8 mouse cellular contexts compared by ENCODE assay signal in the genomic region with DNA sequence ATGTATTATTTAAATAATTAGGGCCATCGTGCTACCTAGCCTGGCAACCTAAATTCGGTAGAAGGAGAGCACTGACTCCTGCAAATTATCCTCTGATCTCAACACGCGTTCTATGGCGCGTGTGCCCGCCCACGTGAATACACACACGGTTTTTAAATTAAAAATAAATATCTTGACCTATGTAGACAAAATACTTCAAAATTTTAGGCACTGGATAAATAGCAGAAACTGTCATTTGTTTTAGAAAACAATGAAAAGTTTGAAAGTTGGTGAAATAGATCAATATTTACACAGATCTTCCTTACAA. TPM values are rescaled to one million over a fixed set of nuclear protein-coding genes. Genes with fewer than 3 reads are reported as not detected.
DNase-seq lines count a peak whose midpoint lies in the region; ATAC-seq and TF ChIP-seq lines count a peak whose summit lies in the region.

No protein-coding gene starts in this region.

- TF ChIP-seq CTCF in heart, adult 2 months (IDR thresholded peaks at IDR 0.05): no peak

- H3K9me3 ChIP-seq in forebrain, embryonic 15.5 days: no peaks in the 10 kb centered on the region
- H3K9me3 ChIP-seq in liver, embryonic 15.5 days (replicated peaks): no peaks in the 10 kb centered on the region

- intact Hi-C loops in heart, adult 2 months (cut with DNase I): loop anchor here (2.0 kb wide), 1 partner anchor 30 kb away; a partner anchor contains a TSS
- intact Hi-C loops in heart, postnatal 36 days (cut with DNase I): loop anchor here (2.0 kb wide), 2 partner anchors 30 to 262 kb away; a partner anchor contains a TSS

- H3K4me2 ChIP-seq in forebrain, embryonic 15.5 days (replicated peaks): peak overlapping the region; percentile 49
- peak overlapping the region; percentile 87 for H3K4me2 ChIP-seq in liver, embryonic 15.5 days

- no peaks in the 10 kb centered on the region for H3K79me2 ChIP-seq in heart, adult 2 months (replicated peaks; ENCODE audit: control insufficient read depth, insufficient read depth, low read length)

- H3K4me1 ChIP-seq in heart, adult 2 months (ENCODE audit: control insufficient read depth, insufficient read depth, low read length): no peaks in the 10 kb centered on the region
- peaks cover 24% of the 10 kb centered on the region for H3K4me1 ChIP-seq in forebrain, embryonic 15.5 days
- H3K4me1 ChIP-seq in liver, embryonic 15.5 days (replicated peaks): peaks cover 16% of the 10 kb centered on the region

- TF ChIP-seq POLR2A in heart, adult 2 months (IDR thresholded peaks at IDR 0.05; ENCODE audit: insufficient read depth, low read depth, low read length): no peak

- ATAC-seq in CD4-positive, CD25-positive, alpha-beta regulatory T cell, adult 4 months: peak; percentile 6
- ATAC-seq in forebrain, embryonic 15.5 days (replicated peaks): no peak
- ATAC-seq in liver, embryonic 15.5 days (ENCODE audit: insufficient read depth): peak; percentile 41

- TF ChIP-seq EP300 in heart, adult 2 months (IDR thresholded peaks at IDR 0.05; ENCODE audit: insufficient read depth, low read depth, low read length): no peak

- peak overlapping the region; percentile 55 for H3K4me3 ChIP-seq in heart, adult 2 months
- H3K4me3 ChIP-seq in forebrain, embryonic 15.5 days: peak overlapping the region; percentile 75
- H3K4me3 ChIP-seq in liver, embryonic 15.5 days (replicated peaks): peak overlapping the region; percentile 75

- H3K36me3 ChIP-seq in heart, adult 2 months (ENCODE audit: control insufficient read depth, insufficient read depth, low read length): no peaks in the 10 kb centered on the region
- H3K36me3 ChIP-seq in forebrain, embryonic 15.5 days: peaks cover 16% of the 10 kb centered on the region
- H3K36me3 ChIP-seq in liver, embryonic 15.5 days (replicated peaks): peaks cover 20% of the 10 kb centered on the region

- H3K27ac ChIP-seq in heart, adult 2 months: peak overlapping the region; percentile 36; the same call in 1 of the 2 replicates
- no peak overlapping the region for H3K27ac ChIP-seq in forebrain, embryonic 15.5 days (replicated peaks)
- peak overlapping the region; percentile 59 for H3K27ac ChIP-seq in liver, embryonic 15.5 days (replicated peaks)

- 3% methylated on average over 9 of the region's 9 CpGs for WGBS in heart, adult 2 months
- 2% methylated on average over 9 of the region's 9 CpGs for WGBS in forebrain, embryonic 15.5 days
- WGBS in liver, embryonic 15.5 days (ENCODE audit: insufficient replicate concordance): under 1% methylated on average over 9 of the region's 9 CpGs

- DNase-seq in heart, adult 2 months: no peak
- no peak for DNase-seq in heart, postnatal 36 days
- DNase-seq in adrenal gland, postnatal 14 days: no peak
- no peak for DNase-seq in c-Kit-positive CD71-positive TER-119-positive erythroid progenitor cells, embryonic 14.5 days (ENCODE audit: low spot score)
- no peak for DNase-seq in cerebellum, postnatal 10 days

- H3K9ac ChIP-seq in heart, adult 2 months (ENCODE audit: low read depth, low read length): no peak overlapping the region
- H3K9ac ChIP-seq in forebrain, embryonic 15.5 days (replicated peaks): peak overlapping the region; percentile 53
- peak overlapping the region; percentile 64 for H3K9ac ChIP-seq in liver, embryonic 15.5 days

- H3K27me3 ChIP-seq in heart, adult 2 months (ENCODE audit: control insufficient read depth, insufficient read depth, low read length): no peaks in the 10 kb centered on the region
- no peaks in the 10 kb centered on the region for H3K27me3 ChIP-seq in forebrain, embryonic 15.5 days
- no peaks in the 10 kb centered on the region for H3K27me3 ChIP-seq in liver, embryonic 15.5 days

RNA-seq across cellular contexts. Expression of a gene that starts 0.6 kb away (rescaled TPM):
- 10 to 100 TPM; 25.5 to 26.6 TPM for total RNA-seq in heart, adult 2 months (2021)
- 5.9 and 11.7 TPM in 2 replicates for polyA plus RNA-seq in heart, adult 2 months (2012; rRNA removed)
- 10 to 100 TPM; 20.3 to 24.6 TPM for total RNA-seq in heart, postnatal 36 days (2021)
- 10 to 100 TPM; 39.3 to 52.3 TPM for polyA plus RNA-seq in CD4-positive, CD25-positive, alpha-beta regulatory T cell, adult 4 months (2017; shearing (Covaris generic))
- 51.6 and 55.8 TPM in 2 replicates for polyA plus RNA-seq in forebrain, embryonic 15.5 days (2015; fragmentation: Nextera tagmentation; extraction: Ambion mirVana)
- polyA plus RNA-seq in liver, embryonic 15.5 days (2015; fragmentation: Nextera tagmentation; extraction: Ambion mirVana): 20.2 and 20.9 TPM in 2 replicates
- total RNA-seq in adrenal gland, postnatal 14 days (2021): 36.8 and 37.0 TPM in 2 replicates

RNA-seq across cellular contexts. Expression of a gene that starts 30.1 kb away (rescaled TPM):
- total RNA-seq in heart, adult 2 months (2021): 10 to 100 TPM; 23.9 to 26.7 TPM
- polyA plus RNA-seq in heart, adult 2 months (2012; rRNA removed): 3.7 and 7.8 TPM in 2 replicates
- 10 to 100 TPM; 23.8 to 27.8 TPM for total RNA-seq in heart, postnatal 36 days (2021)
- polyA plus RNA-seq in CD4-positive, CD25-positive, alpha-beta regulatory T cell, adult 4 months (2017; shearing (Covaris generic)): 10 to 100 TPM; 22.3 to 33.0 TPM
- polyA plus RNA-seq in forebrain, embryonic 15.5 days (2015; fragmentation: Nextera tagmentation; extraction: Ambion mirVana): 21.1 and 24.2 TPM in 2 replicates
- polyA plus RNA-seq in liver, embryonic 15.5 days (2015; fragmentation: Nextera tagmentation; extraction: Ambion mirVana): 13.5 and 14.4 TPM in 2 replicates
- total RNA-seq in adrenal gland, postnatal 14 days (2021): 53.4 and 61.1 TPM in 2 replicates
